Mouse (Mus musculus) heart, postnatal 0 days (tissue): ENCODE measurements around the gene 4930505A04Rik.

Experiments
- CTCF ChIP-seq: IDR thresholded peaks from 2 replicates; pipeline ENCODE4 v1.5.1; 2016; ENCODE audit warnings: antibody characterized with exemption, control low read depth, low read depth
- EP300 ChIP-seq: IDR thresholded peaks from 2 replicates; pipeline ENCODE4 v1.6.1; 2016; ENCODE audit warnings: antibody characterized with exemption, low read depth

DNA sequence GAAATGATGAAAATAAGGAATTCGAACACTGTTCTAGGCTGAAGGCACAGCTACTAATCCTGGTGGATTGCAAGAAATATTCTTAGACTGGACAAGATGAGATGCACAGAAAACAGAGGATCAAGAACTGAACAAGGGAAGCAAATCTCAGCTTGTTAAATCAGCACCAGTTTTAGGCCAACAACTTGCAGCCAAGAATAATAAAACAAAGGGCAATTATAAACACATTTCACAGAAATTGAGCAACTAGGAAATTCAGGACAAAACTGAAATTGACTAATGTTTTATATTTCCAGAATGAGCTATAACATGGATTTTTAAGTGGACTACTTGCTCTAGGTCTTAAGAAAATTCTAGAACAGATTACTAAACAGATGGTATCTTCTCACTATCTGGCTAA lies 24.1 kb downstream of the 4930505A04Rik start:
- TF ChIP-seq CTCF (no peak), EP300 (no peak)
